Mouse (Mus musculus): Measurements from ENCODE around the gene Pcolce2. TPM values are rescaled to one million over a fixed set of nuclear protein-coding genes. Genes with fewer than 3 reads are reported as not detected.

Gene Pcolce2
- polyA plus RNA-seq (2012; rRNA removed) (6.3 and 6.8 TPM in 2 replicates), polyA plus RNA-seq (2014; fragmentation: Nextera tagmentation; extraction: Ambion mirVana) (17.7 and 18.6 TPM in 2 replicates)

GRCm38 (mm10) chr9:95637271-95638181, at the start of gene Pcolce2:
TSS of gene Pcolce2 (plus strand) at chr9:95637601.
- under 1% methylated on average over 46 of the region's 71 CpGs for WGBS
- Histone ChIP-seq H3K27me3 (ENCODE audit: control insufficient read depth, insufficient read depth, low read length) (no peaks in the 10 kb centered on the region), H3K4me2 (replicated peaks; ENCODE audit: low read depth, low read length, severe bottlenecking) (peak within 1 kb of the TSS; percentile 99), H3K9ac (ENCODE audit: low read depth, low read length, severe bottlenecking) (peak within 1 kb of the TSS; percentile 74), H3K36me3 (ENCODE audit: control insufficient read depth, insufficient read depth, low read length) (no peaks in the 10 kb centered on the region), H3K9me3 (ENCODE audit: control insufficient read depth, low read length) (no peaks in the 10 kb centered on the region), H3K4me3 (replicated peaks; ENCODE audit: low read length) (peak within 1 kb of the TSS; percentile 66), H3K27ac (replicated peaks; ENCODE audit: low read depth, low read length) (peak within 1 kb of the TSS; percentile 55; the same call in 1 of the 2 replicates), H3K4me1 (ENCODE audit: control insufficient read depth, insufficient read depth, low read length) (peaks cover 4% of the 10 kb centered on the region)
- no peak for TF ChIP-seq POLR2A (IDR thresholded peaks at IDR 0.05; ENCODE audit: borderline replicate concordance, extremely low read depth, insufficient read depth, insufficient read length)
- DNase-seq (ENCODE audit: low spot score) (peak; percentile 28), ATAC-seq (ENCODE audit: low FRiP score, low read depth) (peak; percentile 79)

GRCm38 (mm10) chr9:95588070-95588469, 49.3 kb upstream of the Pcolce2 start:
- no peak for TF ChIP-seq POLR2A (IDR thresholded peaks at IDR 0.05; ENCODE audit: borderline replicate concordance, extremely low read depth, insufficient read depth, insufficient read length)
- 87% methylated on average over 7 of the region's 7 CpGs for WGBS
- Histone ChIP-seq H3K9me3 (ENCODE audit: control insufficient read depth, low read length) (no peaks in the 10 kb centered on the region), H3K9ac (ENCODE audit: low read depth, low read length, severe bottlenecking) (no peak overlapping the region), H3K36me3 (ENCODE audit: control insufficient read depth, insufficient read depth, low read length) (no peaks in the 10 kb centered on the region), H3K4me2 (replicated peaks; ENCODE audit: low read depth, low read length, severe bottlenecking) (no peak overlapping the region), H3K4me1 (ENCODE audit: control insufficient read depth, insufficient read depth, low read length) (no peaks in the 10 kb centered on the region), H3K27me3 (ENCODE audit: control insufficient read depth, insufficient read depth, low read length) (no peaks in the 10 kb centered on the region), H3K4me3 (replicated peaks; ENCODE audit: low read length) (no peak overlapping the region), H3K27ac (replicated peaks; ENCODE audit: low read depth, low read length) (no peak overlapping the region)
- ATAC-seq (ENCODE audit: low FRiP score, low read depth): no peak
- DNase-seq (ENCODE audit: low spot score): no peak

- H3K4me2 ChIP-seq (replicated peaks; ENCODE audit: low read depth, low read length, severe bottlenecking): no peak overlapping the region
- no peaks in the 10 kb centered on the region for H3K36me3 ChIP-seq (ENCODE audit: control insufficient read depth, insufficient read depth, low read length)
- no peaks in the 10 kb centered on the region for H3K27me3 ChIP-seq (ENCODE audit: control insufficient read depth, insufficient read depth, low read length)
- 66% methylated on average over 4 of the region's 4 CpGs for WGBS
- no peaks in the 10 kb centered on the region for H3K4me1 ChIP-seq (ENCODE audit: control insufficient read depth, insufficient read depth, low read length)
- no peak for TF ChIP-seq POLR2A (IDR thresholded peaks at IDR 0.05; ENCODE audit: borderline replicate concordance, extremely low read depth, insufficient read depth, insufficient read length)
- H3K9ac ChIP-seq (ENCODE audit: low read depth, low read length, severe bottlenecking): no peak overlapping the region
- ATAC-seq (ENCODE audit: low FRiP score, low read depth): no peak
- no peak overlapping the region for H3K27ac ChIP-seq (replicated peaks; ENCODE audit: low read depth, low read length)
- H3K4me3 ChIP-seq (replicated peaks; ENCODE audit: low read length): no peak overlapping the region
- no peak for DNase-seq (ENCODE audit: low spot score)
- H3K9me3 ChIP-seq (ENCODE audit: control insufficient read depth, low read length): no peaks in the 10 kb centered on the region
Observed at GRCm38 (mm10) chr9:95594291-95594690, 43.1 kb upstream of the Pcolce2 start.

- H3K36me3 ChIP-seq (ENCODE audit: control insufficient read depth, insufficient read depth, low read length): no peaks in the 10 kb centered on the region
- 39% methylated on average over 13 of the region's 13 CpGs for WGBS
- H3K27ac ChIP-seq (replicated peaks; ENCODE audit: low read depth, low read length): no peak overlapping the region
- no peak for TF ChIP-seq POLR2A (IDR thresholded peaks at IDR 0.05; ENCODE audit: borderline replicate concordance, extremely low read depth, insufficient read depth, insufficient read length)
- DNase-seq (ENCODE audit: low spot score) (no peak), ATAC-seq (ENCODE audit: low FRiP score, low read depth) (no peak)
- H3K4me1 ChIP-seq (ENCODE audit: control insufficient read depth, insufficient read depth, low read length): no peaks in the 10 kb centered on the region
- H3K9ac ChIP-seq (ENCODE audit: low read depth, low read length, severe bottlenecking): no peak overlapping the region
- H3K4me2 ChIP-seq (replicated peaks; ENCODE audit: low read depth, low read length, severe bottlenecking): peak overlapping the region; percentile 26; the same call in 1 of the 2 replicates
- no peaks in the 10 kb centered on the region for H3K27me3 ChIP-seq (ENCODE audit: control insufficient read depth, insufficient read depth, low read length)
- no peaks in the 10 kb centered on the region for H3K9me3 ChIP-seq (ENCODE audit: control insufficient read depth, low read length)
- no peak overlapping the region; the same call in 1 of the 2 replicates for H3K4me3 ChIP-seq (replicated peaks; ENCODE audit: low read length)
Observed at GRCm38 (mm10) chr9:95597466-95598178, 39.8 kb upstream of the Pcolce2 start.

- Histone ChIP-seq H3K4me3 (replicated peaks; ENCODE audit: low read length) (no peak overlapping the region; the same call in 1 of the 2 replicates), H3K27ac (replicated peaks; ENCODE audit: low read depth, low read length) (no peak overlapping the region), H3K4me1 (ENCODE audit: control insufficient read depth, insufficient read depth, low read length) (no peaks in the 10 kb centered on the region), H3K4me2 (replicated peaks; ENCODE audit: low read depth, low read length, severe bottlenecking) (peak overlapping the region; percentile 26; the same call in 1 of the 2 replicates), H3K27me3 (ENCODE audit: control insufficient read depth, insufficient read depth, low read length) (no peaks in the 10 kb centered on the region), H3K36me3 (ENCODE audit: control insufficient read depth, insufficient read depth, low read length) (no peaks in the 10 kb centered on the region), H3K9me3 (ENCODE audit: control insufficient read depth, low read length) (no peaks in the 10 kb centered on the region), H3K9ac (ENCODE audit: low read depth, low read length, severe bottlenecking) (no peak overlapping the region)
- 49% methylated on average over 19 of the region's 19 CpGs for WGBS
- no peak for ATAC-seq (ENCODE audit: low FRiP score, low read depth)
- no peak for DNase-seq (ENCODE audit: low spot score)
- no peak for TF ChIP-seq POLR2A (IDR thresholded peaks at IDR 0.05; ENCODE audit: borderline replicate concordance, extremely low read depth, insufficient read depth, insufficient read length)
Observed at GRCm38 (mm10) chr9:95598179-95598721, 39.2 kb upstream of the Pcolce2 start.
